Comparison of ENCODE assay signal across 9 mouse cellular contexts in the genomic region with DNA sequence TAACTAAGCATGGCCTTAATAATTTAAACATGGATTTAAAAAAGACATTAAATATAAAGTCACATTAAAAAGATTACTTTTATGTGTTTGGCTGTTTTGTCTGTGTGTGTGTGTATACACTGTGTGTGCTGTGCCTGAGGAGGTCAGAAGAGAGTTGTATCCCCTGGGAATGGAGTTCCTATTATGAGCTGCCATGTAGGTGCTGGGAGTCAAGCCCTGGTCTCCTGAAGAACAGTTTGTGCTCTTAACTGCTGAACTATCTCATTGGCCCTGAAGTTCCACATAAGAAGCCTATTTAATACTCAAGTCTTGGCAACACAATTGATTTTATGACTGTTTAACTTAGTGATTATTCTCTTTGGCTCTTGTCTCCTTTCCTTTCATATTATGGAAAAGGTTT. TPM values are rescaled to one million over a fixed set of nuclear protein-coding genes. Genes with fewer than 3 reads are reported as not detected.
DNase-seq lines count a peak whose midpoint lies in the region; ATAC-seq and TF ChIP-seq lines count a peak whose summit lies in the region.
"Had no signal": no experiment of that assay in that cellular context is flagged by ENCODE, and none has a peak within 500 bp of the region (broad histone marks: within the 10 kb centered on the region; RNA-seq: fewer than 3 reads in every experiment).

No protein-coding gene starts in this region.

- H3K36me3 ChIP-seq in embryonic facial prominence, embryonic 12.5 days = no peaks in the 10 kb centered on the region
- no peaks in the 10 kb centered on the region for H3K36me3 ChIP-seq in intestine, embryonic 15.5 days
- no peaks in the 10 kb centered on the region for H3K36me3 ChIP-seq in neural tube, embryonic 12.5 days

- H3K9me3 ChIP-seq in embryonic facial prominence, embryonic 12.5 days = no peaks in the 10 kb centered on the region
- no peaks in the 10 kb centered on the region for H3K9me3 ChIP-seq in intestine, embryonic 15.5 days
- no peaks in the 10 kb centered on the region for H3K9me3 ChIP-seq in neural tube, embryonic 12.5 days

- no peak overlapping the region for H3K27ac ChIP-seq in left cerebral cortex, adult 2 months
- no peak overlapping the region for H3K27ac ChIP-seq in embryonic facial prominence, embryonic 12.5 days
- no peak overlapping the region for H3K27ac ChIP-seq in intestine, embryonic 15.5 days
- H3K27ac ChIP-seq in neural tube, embryonic 12.5 days = no peak overlapping the region

- intact Hi-C loops in left cerebral cortex, adult 2 months (cut with DNase I) = no loop called here
- intact Hi-C loops in left cerebral cortex, postnatal 14 days (cut with DNase I) = loop anchor here (5.0 kb wide), 1 partner anchor 80 kb away; no protein-coding TSS in a partner anchor

- DNase-seq in left cerebral cortex, adult 2 months (ENCODE audit: extremely low spot score in 1 of 2, low spot score in 2 of 2) = no peak
- DNase-seq in left cerebral cortex, postnatal 14 days (ENCODE audit: low spot score in 2 of 2) = no peak
- DNase-seq in right cerebral cortex, postnatal 25 days = no peak
- no peak for DNase-seq in adrenal gland, postnatal 4 days (ENCODE audit: low spot score in 2 of 2)
- DNase-seq in urinary bladder, postnatal 4 days (ENCODE audit: low spot score in 2 of 2) = no peak
- DNase-seq: kidney, postnatal 10 days had no signal

- no peaks in the 10 kb centered on the region for H3K27me3 ChIP-seq in embryonic facial prominence, embryonic 12.5 days
- no peaks in the 10 kb centered on the region for H3K27me3 ChIP-seq in intestine, embryonic 15.5 days (replicated peaks)
- no peaks in the 10 kb centered on the region for H3K27me3 ChIP-seq in neural tube, embryonic 12.5 days (replicated peaks)

- H3K4me3 ChIP-seq in left cerebral cortex, adult 2 months = peak overlapping the region; percentile 96
- peak overlapping the region; percentile 97 for H3K4me3 ChIP-seq in embryonic facial prominence, embryonic 12.5 days
- peak overlapping the region; percentile 95 for H3K4me3 ChIP-seq in intestine, embryonic 15.5 days (replicated peaks)
- peak overlapping the region; percentile 97 for H3K4me3 ChIP-seq in neural tube, embryonic 12.5 days

- ATAC-seq in embryonic facial prominence, embryonic 12.5 days (ENCODE audit: insufficient number of reproducible peaks, insufficient read depth, low FRiP score, low TSS enrichment) = no peak
- ATAC-seq in intestine, embryonic 15.5 days = no peak
- ATAC-seq in neural tube, embryonic 12.5 days (ENCODE audit: low FRiP score, low read depth) = no peak

- no peak for TF ChIP-seq CTCF in left cerebral cortex, adult 2 months (IDR thresholded peaks at IDR 0.05)

- H3K4me2 ChIP-seq in embryonic facial prominence, embryonic 12.5 days (replicated peaks) = peak overlapping the region; percentile 92
- H3K4me2 ChIP-seq in intestine, embryonic 15.5 days (replicated peaks) = peak overlapping the region; percentile 70
- peak overlapping the region; percentile 95 for H3K4me2 ChIP-seq in neural tube, embryonic 12.5 days (replicated peaks)

- H3K4me1 ChIP-seq in embryonic facial prominence, embryonic 12.5 days = peaks cover 20% of the 10 kb centered on the region
- H3K4me1 ChIP-seq in intestine, embryonic 15.5 days (replicated peaks) = peaks cover 17% of the 10 kb centered on the region
- peaks cover 26% of the 10 kb centered on the region for H3K4me1 ChIP-seq in neural tube, embryonic 12.5 days

- peak overlapping the region; percentile 99 for H3K9ac ChIP-seq in embryonic facial prominence, embryonic 12.5 days
- H3K9ac ChIP-seq in intestine, embryonic 15.5 days = 0 out of 2 replicates have a peak overlapping the region, but pooled peaks have one; percentile 99
- H3K9ac ChIP-seq in neural tube, embryonic 12.5 days = peak overlapping the region; percentile 97

RNA-seq across cellular contexts. Expression of gene Msl2, which starts 3.6 kb away (rescaled TPM):
- total RNA-seq in left cerebral cortex, adult 2 months (2021) = 10 to 100 TPM; 61.7 to 64.5 TPM
- total RNA-seq in left cerebral cortex, postnatal 14 days (2021) = 10 to 100 TPM; 54.8 to 59.7 TPM
- polyA plus RNA-seq in embryonic facial prominence, embryonic 12.5 days (2016; fragmentation: Nextera tagmentation; extraction: Ambion mirVana) = 9.8 and 10.4 TPM in 2 replicates
- polyA plus RNA-seq in intestine, embryonic 15.5 days (2015; fragmentation: Nextera tagmentation; extraction: Ambion mirVana) = 4.7 and 5.1 TPM in 2 replicates
- 7.6 and 8.8 TPM in 2 replicates for polyA plus RNA-seq in neural tube, embryonic 12.5 days (2016; fragmentation: Nextera tagmentation; extraction: Ambion mirVana)
- total RNA-seq in adrenal gland, postnatal 4 days (2021) = 10 to 100 TPM; 54.7 to 58.2 TPM

RNA-seq across cellular contexts. Expression of gene Pccb, which starts 42.8 kb away (rescaled TPM):
- total RNA-seq in left cerebral cortex, adult 2 months (2021) = 10 to 100 TPM; 38.0 to 38.7 TPM
- 10 to 100 TPM; 46.1 to 50.8 TPM for total RNA-seq in left cerebral cortex, postnatal 14 days (2021)
- 20.2 and 21.0 TPM in 2 replicates for polyA plus RNA-seq in embryonic facial prominence, embryonic 12.5 days (2016; fragmentation: Nextera tagmentation; extraction: Ambion mirVana)
- 25.1 and 25.5 TPM in 2 replicates for polyA plus RNA-seq in intestine, embryonic 15.5 days (2015; fragmentation: Nextera tagmentation; extraction: Ambion mirVana)
- 17.0 and 17.7 TPM in 2 replicates for polyA plus RNA-seq in neural tube, embryonic 12.5 days (2016; fragmentation: Nextera tagmentation; extraction: Ambion mirVana)
- total RNA-seq in adrenal gland, postnatal 4 days (2021) = 100 to 1,000 TPM; 102 to 115 TPM
